Mouse (Mus musculus) cerebellum, adult 9-10 months (tissue): Measurements from ENCODE around the gene Krtap4-2.
"Not testable (repeated sequence)": the region's sequence is repeated elsewhere in the genome, so short reads cannot be mapped to it uniquely, and the experiment has no call there.

Experiments used
- DNase-seq: peaks from one replicate; pipeline ENCODE4 v3.0.0; 2022

Krtap4-2 gene

DNA sequence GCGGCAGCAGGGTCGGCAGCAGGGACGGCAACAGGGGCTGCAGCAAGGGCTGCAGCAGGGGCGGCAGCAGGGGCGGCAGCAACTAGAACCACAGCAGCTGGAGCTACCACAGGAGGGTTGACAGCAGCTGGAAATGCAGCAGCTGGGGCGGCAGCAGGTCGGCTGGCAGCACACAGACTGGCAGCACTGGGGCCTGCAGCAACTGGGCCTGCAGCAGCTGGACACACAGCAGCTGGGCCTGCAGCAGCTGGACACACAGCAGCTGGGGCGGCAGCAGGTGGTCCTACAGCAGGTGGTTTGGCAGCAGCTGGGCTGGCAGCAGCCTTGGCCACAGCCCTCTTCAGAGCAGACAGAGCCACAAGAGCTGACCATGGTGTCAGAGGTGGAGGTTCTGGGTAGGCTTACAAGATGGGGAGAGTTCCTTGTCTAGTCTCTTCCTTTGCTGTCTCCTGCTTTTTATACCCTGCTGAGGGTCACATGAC lies at the start of gene Krtap4-2:
Gene Krtap4-2, minus strand, starts transcription at position 432 of the 482 bp plus-strand sequence.
- no peak for DNase-seq

- no peak for DNase-seq
These were observed 48.6 kb upstream of the Krtap4-2 start for GRCm38 (mm10) chr11:99683481-99683880.

- no peak for DNase-seq
These were observed 31.0 kb upstream of the Krtap4-2 start, which contains the start of gene Krtap4-6 for GRCm38 (mm10) chr11:99665860-99666259. Gene Krtap4-6 (minus strand): TSS chr11:99665960.

DNA sequence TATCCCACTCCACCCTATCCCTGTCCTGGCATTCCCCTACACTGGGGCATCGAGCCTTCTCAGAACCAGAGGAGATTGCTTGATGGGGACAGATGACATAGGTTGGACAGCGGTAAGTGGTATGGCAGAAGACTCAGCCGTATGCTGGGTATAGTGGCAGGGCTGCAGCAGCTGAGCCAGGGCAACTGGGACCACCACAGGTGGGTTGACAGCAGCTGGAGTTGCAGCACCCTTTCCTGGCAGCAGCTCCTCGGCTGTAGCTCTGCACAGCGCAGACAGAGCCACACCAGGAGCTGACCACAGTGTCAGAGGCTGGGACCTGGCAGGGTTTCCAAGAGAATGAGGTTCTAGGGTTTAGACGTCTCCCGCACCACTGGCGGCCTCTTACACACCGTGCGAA lies 27.9 kb upstream of the Krtap4-2 start:
- DNase-seq, result no peak

GRCm38 (mm10) chr11:99659256-99659655 lies 24.4 kb upstream of the Krtap4-2 start:
- no peak for DNase-seq

GRCm38 (mm10) chr11:99658467-99659010 lies 23.7 kb upstream of the Krtap4-2 start, which contains the start of gene Gm11563:
Gene Gm11563 (minus strand): TSS chr11:99658960.
- not testable (repeated sequence) for DNase-seq

DNA sequence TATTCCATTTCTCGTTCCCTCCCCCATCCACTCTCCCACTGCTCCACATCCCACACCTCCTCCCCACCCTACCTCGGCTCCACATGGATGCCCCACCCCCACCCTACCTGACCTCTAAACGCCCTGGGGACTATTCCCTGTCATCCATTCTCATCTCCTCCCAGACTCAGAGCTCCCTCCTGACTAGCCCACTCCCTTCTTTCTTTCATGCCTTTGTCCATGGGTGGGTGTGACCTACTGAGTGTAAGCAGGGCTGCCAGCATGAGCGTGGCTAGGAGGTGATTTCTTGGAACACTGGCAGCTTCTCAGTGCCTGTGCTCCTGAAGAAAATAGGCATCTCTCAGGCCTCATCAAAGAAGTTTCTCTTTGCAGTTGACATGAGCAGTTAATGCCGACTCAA lies 22.2 kb upstream of the Krtap4-2 start:
- no peak for DNase-seq

DNA sequence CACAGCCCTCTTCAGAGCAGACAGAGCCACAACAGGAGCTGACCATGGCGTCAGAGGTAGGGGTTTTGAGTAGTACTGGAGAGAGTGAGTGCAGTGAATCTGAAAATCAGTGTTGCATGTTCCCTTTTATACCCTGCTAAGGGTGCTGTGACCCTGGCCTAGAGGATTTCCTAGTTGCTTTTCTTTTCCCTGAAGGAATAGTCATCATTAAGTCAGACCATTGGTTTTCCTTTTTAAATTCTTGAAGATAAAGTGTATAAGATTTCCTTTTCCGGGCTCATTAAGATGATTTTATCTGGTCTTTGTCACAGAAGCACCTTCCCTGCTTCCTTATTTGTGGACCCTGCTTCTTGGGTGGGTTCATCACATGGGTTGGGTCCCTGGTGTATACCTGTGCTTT lies 15.3 kb upstream of the Krtap4-2 start, which contains the start of gene Gm11555:
Gene Gm11555, minus strand, starts transcription at position 101 of the 400 bp plus-strand sequence.
- DNase-seq, result no peak

- DNase-seq, result no peak
These were observed 11.6 kb upstream of the Krtap4-2 start for GRCm38 (mm10) chr11:99646444-99646843.

DNA sequence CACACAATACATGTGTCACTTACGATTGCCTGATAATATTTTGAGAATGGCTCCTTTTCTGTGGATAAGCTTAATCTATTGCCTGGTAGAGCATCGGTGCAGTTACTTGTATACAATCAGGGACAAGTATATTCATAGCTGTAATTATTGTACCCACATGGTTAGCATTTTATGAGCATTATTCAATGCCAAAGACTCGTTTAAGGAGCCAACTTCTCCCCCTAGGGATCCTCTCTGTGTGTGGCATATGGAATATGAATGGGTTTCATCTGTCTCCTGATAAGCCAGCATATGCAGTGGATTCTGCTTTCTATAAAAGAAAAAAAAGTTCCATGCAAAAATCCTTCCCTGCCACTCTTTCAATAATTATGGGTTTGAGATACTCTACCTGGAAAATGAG lies 9.5 kb upstream of the Krtap4-2 start:
- DNase-seq, result no peak

DNA sequence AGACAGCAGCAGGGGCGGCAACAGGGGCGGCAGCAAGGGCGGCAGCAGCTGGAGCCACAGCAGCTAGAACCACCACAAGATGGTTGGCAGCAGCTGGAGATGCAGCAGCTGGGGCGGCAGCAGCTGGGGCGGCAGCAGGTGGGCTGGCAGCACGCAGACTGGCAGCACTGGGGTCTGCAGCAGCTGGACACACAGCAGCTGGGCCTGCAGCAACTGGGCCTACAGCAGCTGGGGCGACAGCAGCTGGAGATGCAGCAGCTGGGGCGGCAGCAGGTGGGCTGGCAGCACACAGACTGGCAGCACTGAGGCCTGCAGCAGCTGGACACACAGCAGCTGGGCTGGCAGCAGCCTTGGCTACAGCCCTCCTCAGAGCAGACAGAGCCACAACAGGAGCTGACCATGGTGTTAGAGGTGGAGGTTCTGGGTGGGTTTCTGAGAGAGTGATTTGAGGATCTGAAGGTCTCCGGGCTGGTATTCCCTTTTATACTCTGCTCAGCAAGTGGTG lies 8.8 kb upstream of the Krtap4-2 start, which contains the start of gene Krtap4-7:
Gene Krtap4-7, minus strand, starts transcription at position 455 of the 505 bp plus-strand sequence.
- not testable (repeated sequence) for DNase-seq

DNA sequence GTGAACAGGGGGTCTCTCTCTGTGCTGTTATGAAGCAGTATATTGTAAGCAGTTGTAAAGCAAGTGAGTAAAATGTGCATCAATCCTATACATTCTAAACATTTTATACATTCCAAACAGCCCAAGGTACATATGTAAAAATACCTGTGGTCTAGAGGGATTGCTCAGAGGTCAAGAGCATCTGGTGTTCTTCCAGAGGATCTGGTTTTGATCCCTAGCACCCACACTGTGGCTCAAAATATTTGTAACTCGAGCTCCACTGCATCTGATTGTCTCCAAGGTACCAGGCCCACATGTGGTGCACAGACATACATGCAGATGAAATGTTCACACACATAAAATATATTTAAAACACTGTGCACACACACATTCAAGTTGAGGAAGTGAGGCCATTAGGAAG lies 6.0 kb upstream of the Krtap4-2 start:
- no peak for DNase-seq

GRCm38 (mm10) chr11:99637086-99637485 lies 2.2 kb upstream of the Krtap4-2 start:
- DNase-seq, result no peak

GRCm38 (mm10) chr11:99633293-99633692 lies 1.6 kb downstream of the Krtap4-2 start:
- DNase-seq, result no peak

- DNase-seq, result no peak
These were observed 4.0 kb downstream of the Krtap4-2 start for GRCm38 (mm10) chr11:99630890-99631289.

GRCm38 (mm10) chr11:99628138-99628537 lies 6.7 kb downstream of the Krtap4-2 start, which contains the start of gene Krtap4-1:
Gene Krtap4-1 (minus strand): TSS chr11:99628238.
- no peak for DNase-seq

DNA sequence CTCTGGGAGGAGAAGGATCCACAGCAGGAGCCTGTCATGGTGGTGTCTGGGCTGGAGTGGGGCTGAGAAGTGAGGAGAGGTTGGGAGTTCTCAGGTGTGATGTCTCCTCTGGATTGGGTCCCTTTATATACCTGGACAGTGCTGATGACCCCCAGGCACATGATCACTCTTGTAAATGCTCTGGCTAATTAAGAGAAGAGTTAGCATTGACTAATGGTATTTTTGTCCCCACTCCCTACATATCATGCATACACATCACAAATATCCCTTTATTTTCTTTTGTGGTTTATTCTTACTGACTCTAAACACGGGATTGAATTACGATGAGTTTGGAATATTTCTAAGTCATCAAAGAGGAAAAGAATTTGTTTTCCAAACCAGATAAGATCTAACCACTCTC lies 14.5 kb downstream of the Krtap4-2 start, which contains the start of gene Gm11562:
Gene Gm11562, minus strand, starts transcription at position 101 of the 400 bp plus-strand sequence.
- no peak for DNase-seq

GRCm38 (mm10) chr11:99614796-99615363 lies 20.0 kb downstream of the Krtap4-2 start, which contains the start of gene Krtap2-4:
Gene Krtap2-4 (minus strand): TSS chr11:99614846.
- DNase-seq, result no peak

DNA sequence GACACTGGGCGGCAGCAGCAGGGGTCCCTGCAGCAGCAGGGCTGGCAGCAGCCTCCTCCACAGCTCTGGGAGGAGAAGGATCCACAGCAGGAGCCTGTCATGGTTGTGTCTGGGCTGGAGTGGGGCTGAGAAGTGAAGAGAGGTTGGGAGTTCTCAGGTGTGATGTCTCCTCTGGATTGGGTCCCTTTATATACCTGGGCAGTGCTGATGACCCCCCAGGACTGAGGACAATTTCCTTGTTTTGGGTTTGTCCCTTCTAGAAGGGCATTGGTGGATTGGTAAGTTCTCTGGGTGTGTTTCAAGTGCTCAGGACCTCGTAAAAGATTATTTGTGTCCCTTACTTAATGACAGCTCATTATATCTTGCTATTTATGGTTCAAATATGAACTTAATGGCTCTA lies 24.8 kb downstream of the Krtap4-2 start, which contains the start of gene Gm11937:
Gene Gm11937, minus strand, starts transcription at position 101 of the 400 bp plus-strand sequence.
- not testable (repeated sequence) for DNase-seq

DNA sequence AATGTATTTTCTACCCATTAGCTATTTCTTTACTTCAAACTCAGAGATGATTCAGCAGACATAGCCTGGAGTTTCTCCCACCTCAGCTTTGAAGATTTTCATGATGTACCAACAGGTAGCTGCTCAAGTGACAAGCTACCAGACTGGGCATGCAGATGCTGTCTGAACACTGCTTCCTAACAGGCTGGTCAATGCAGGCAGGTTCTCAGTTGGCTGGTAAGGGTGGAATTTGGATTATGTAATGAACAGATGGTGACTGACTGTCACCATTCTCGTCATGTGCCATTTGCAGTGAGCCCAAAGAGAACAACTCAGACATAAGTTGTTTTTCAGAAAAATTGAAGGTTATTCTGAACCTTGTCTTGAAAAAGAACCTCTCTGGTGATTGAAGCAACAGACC lies 25.8 kb downstream of the Krtap4-2 start:
- DNase-seq, result peak; percentile 64

DNA sequence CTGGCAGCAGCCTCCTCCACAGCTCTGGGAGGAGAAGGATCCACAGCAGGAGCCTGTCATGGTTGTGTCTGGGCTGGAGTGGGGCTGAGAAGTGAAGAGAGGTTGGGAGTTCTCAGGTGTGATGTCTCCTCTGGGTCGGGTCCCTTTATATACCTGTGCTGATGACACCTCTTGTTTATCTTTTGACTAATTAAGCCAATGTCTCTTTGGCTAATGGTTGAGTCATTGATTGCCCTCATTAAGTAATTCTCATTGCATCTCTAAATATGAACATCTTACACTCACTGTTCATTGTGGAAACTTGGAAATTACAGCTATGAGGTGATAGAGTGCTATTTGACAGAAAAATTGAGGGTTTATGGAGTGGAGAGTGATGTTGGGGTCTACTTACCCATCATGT lies 31.7 kb downstream of the Krtap4-2 start, which contains the start of gene Gm11938:
Gene Gm11938, minus strand, starts transcription at position 101 of the 400 bp plus-strand sequence.
- not testable (repeated sequence) for DNase-seq

DNA sequence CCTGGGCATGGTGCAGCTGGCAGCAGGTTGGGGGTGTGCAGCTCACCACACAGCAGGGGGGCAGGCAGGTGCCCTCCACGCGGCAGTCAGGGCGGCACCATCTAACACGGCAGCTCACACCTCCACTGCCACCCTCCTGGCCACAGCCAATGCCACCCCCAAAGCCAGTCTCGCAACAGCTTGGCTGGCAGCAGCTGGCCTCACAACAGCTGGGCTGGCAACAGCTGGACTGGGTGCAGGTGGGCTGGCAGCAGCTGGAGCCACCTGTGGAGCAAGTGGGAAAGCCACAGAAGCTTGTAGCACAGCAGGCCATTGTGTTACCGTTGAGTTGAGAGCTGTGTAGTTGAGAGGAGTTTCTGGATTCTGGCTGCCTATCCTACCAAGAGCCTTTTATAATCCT lies 37.1 kb downstream of the Krtap4-2 start, which contains the start of gene Krtap9-3:
Gene Krtap9-3, minus strand, starts transcription at position 364 of the 400 bp plus-strand sequence.
- DNase-seq, result not testable (repeated sequence)

- no peak for DNase-seq
These were observed 43.9 kb downstream of the Krtap4-2 start, which contains the start of gene Krtap1-3 for GRCm38 (mm10) chr11:99590981-99591380. Gene Krtap1-3 (minus strand): TSS chr11:99591339.
